Mouse (Mus musculus) embryonic fibroblast, embryonic 13.5 days (primary cell): Measurements from ENCODE around the gene Tmem63b. TPM values are rescaled to one million over a fixed set of nuclear protein-coding genes. Genes with fewer than 3 reads are reported as not detected.

Source experiments
- H3K27ac ChIP-seq: 2 replicates; pipeline ENCODE4 v1.5.1; 2012; ENCODE audit warnings: low read length, control low read depth, inconsistent platforms; ENCODE audit not compliant: insufficient read depth
- H3K4me1 ChIP-seq: 2 replicates; pipeline ENCODE4 v1.6.1; 2011; ENCODE audit warnings: low read length; ENCODE audit not compliant: control insufficient read depth, insufficient read depth
- H3K4me3 ChIP-seq: 2 replicates; pipeline ENCODE4 v1.5.1; 2011; ENCODE audit warnings: mild to moderate bottlenecking, control low read depth, low read length; ENCODE audit not compliant: insufficient read depth
- CTCF ChIP-seq: IDR thresholded peaks from 2 replicates; pipeline ENCODE4 v1.5.1; 2011; ENCODE audit warnings: mild to moderate bottlenecking, control low read depth, low read length, moderate library complexity, borderline replicate concordance; ENCODE audit not compliant: insufficient read depth
- POLR2A ChIP-seq: IDR thresholded peaks from 2 replicates; pipeline ENCODE4 v1.6.1; 2011; ENCODE audit warnings: low read depth, mild to moderate bottlenecking, control low read depth, low read length, moderate library complexity
- polyA plus RNA-seq: library from polyadenylated mRNA; stranded (reverse); fragments of >200 nt; gene quantifications from 2 replicates; pipeline ENCODE4 v1.2.4, GENCODE M21; 2011; ENCODE audit warnings: low read depth; ENCODE audit not compliant: missing spikeins, insufficient read length

The Tmem63b gene
- polyA plus RNA-seq, 1 experiment = 42.8 TPM

DNA sequence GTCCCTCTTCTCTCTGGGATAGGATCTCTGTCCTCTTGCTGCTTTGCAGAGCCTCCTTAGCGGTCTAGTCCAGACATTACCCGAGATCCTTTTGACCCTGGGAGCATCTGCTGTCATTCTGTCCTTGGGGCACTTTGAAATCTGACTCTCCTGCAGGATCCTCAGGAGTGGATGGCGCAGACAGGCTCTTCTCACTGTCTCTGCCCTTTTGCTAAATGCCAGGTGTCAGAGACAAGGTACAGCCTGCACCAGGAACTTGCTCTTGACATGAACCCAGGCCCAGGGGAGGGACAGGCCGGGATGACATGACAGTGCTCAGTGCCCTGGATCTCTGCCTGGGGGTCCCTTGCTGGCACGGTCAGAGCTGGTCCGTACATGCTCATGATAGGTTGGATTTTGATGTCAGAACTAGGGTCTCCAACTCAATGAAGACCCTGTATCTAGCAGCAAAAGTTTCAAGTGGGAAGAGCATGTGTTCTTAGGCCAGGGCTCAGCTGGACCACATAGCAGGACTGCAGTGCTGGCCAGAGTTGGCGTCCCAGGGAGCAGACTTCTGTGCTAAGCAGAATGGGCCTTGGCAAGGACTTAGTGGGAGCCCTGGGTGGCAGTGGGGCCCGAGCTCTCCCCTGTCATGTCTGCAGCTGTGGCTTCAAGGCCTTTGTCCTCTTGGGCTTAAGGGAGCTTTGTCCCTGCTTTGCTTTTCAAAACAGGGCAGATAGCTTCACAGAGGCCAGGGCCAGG lies 41.4 kb upstream of the Tmem63b start:
- H3K27ac ChIP-seq = no peak overlapping the region
- H3K4me1 ChIP-seq = no peaks in the 10 kb centered on the region

DNA sequence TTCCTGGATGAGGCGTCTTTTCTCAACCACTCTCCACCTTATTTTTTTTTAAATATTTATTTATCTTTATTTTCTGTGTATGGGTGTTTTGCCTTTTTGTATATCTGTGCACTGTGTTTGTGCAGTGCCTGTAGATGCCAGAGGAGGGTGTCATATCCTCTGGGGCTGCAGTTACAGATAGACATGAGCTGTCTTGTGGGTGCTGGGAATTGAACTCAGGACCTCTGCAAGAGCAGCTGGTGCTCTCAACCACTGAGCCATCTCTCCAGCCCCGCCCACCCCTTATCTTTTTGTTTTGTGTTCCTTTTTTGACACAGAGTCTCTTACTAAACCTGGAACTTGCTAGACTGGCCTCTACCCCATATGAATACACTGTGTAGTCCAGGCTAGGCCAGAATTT lies 40.8 kb upstream of the Tmem63b start:
- no peak overlapping the region for H3K27ac ChIP-seq
- no peak overlapping the region for H3K4me3 ChIP-seq
- no peak for TF ChIP-seq POLR2A
- TF ChIP-seq CTCF = no peak
- no peaks in the 10 kb centered on the region for H3K4me1 ChIP-seq

More for the DNA sequence above, 41.4 kb upstream of the Tmem63b start:
- H3K4me3 ChIP-seq = no peak overlapping the region
- TF ChIP-seq POLR2A (no peak), CTCF (no peak)

DNA sequence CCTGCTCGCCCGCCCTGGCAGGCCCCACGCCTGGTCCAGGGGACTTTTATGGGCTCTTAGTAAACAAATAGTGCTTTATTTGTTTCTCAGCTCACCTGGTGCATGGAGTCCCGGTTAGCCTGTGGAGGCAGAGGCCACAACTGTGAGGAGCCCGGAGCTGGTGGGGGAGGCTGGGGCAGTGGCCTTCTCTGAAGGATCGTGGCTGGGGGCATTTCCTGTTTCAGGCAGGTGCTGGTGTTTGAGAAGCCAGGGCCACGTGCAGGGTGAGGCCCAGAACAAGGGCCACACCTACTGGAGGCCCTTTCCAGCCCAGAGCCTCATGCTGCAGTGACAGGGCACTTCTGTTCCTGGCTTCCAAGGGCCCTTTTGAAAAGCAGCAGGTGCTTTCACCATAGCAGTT lies 39.5 kb upstream of the Tmem63b start:
- no peak for TF ChIP-seq POLR2A
- no peak for TF ChIP-seq CTCF
- no peak overlapping the region for H3K27ac ChIP-seq
- H3K4me3 ChIP-seq = no peak overlapping the region
- no peaks in the 10 kb centered on the region for H3K4me1 ChIP-seq

DNA sequence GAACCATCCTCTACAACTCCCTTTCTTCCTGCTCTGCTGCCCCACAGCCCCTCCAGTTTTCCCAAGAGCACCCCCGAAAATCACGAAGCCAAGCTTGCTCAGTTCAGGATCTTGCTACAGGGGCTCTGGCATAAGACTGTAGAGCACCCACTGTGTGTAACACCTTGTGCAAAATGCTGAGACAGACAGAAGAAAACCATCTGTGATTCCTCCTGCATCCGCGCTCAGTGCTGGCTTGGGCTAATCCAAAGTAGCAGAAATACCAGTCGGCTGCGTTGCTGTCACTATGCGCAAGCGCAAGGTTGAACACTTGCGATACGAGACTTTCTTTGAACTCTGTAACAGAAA lies 37.8 kb upstream of the Tmem63b start:
- Histone ChIP-seq H3K4me3 (no peak overlapping the region), H3K27ac (no peak overlapping the region)
- no peak for TF ChIP-seq POLR2A
- no peak for TF ChIP-seq CTCF

DNA sequence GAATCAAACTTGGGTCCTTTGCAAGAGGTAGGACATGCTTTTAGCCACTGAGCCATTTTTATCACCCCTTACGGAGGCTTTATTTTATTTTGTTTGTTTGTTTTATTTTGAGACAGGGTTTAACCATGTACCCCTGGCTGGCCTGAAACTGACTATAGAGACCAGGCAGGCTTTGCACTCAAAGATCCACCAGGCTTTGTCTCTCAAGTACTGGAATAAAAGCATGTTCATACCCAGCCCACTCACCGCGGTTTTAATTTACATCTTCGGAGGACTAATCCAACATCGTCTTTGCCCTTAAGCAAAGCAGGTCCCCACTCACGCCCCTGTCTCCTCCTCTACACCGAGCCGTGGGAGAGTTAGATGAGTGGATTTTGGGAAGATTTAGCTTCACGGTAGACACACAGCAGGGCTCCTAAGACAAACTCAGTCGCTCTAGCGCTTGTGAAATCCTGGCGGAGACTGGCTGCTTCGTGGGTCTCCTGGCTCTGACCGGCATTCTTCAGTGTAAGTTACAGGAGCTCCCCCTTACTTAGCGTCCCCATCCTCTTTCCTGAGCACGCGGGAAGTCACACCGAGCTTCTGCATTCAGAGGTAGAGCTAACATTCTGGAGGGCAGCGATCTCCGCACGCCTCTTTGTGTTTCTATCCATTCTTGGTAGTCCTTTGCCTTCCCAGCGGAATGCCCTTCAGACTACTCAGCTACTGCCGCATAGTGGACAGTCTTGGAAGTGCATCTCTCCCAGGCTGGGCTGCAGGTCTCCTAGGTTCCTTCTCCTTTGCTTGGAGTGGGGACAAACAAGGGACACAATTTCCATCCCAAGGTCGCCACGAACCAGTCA lies 37.2 kb upstream of the Tmem63b start:
- H3K4me1 ChIP-seq = no peaks in the 10 kb centered on the region

More for the DNA sequence above, 37.8 kb upstream of the Tmem63b start:
- no peaks in the 10 kb centered on the region for H3K4me1 ChIP-seq

DNA sequence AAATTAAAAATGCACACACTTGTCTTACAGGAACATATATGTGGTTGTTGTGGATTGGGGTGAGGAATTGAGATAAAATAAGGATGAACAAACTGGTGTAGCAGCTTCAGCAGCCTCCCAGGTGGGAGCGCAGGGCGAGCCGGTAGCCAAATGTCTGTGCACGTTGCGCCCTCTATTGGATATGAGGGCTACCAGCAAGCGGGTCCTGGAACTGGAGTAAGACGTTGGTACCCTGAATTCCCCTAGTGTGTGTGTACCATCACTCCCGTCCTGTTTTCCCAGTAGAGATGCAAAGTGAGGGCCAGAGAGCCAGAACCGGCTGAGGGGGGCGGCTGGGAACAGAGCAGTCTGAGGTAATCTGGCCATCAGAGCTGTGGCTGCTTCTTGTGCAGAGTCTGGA lies 31.6 kb upstream of the Tmem63b start:
- no peak overlapping the region for H3K27ac ChIP-seq
- no peak overlapping the region for H3K4me3 ChIP-seq
- TF ChIP-seq CTCF (peak; percentile 91), POLR2A (no peak)
- no peaks in the 10 kb centered on the region for H3K4me1 ChIP-seq

More for the DNA sequence above, 37.2 kb upstream of the Tmem63b start:
- H3K4me3 ChIP-seq = peak overlapping the region; percentile 36
- H3K27ac ChIP-seq = no peak overlapping the region
- no peak for TF ChIP-seq POLR2A
- peak; percentile 84; the same call in 1 of the 2 replicates for TF ChIP-seq CTCF

DNA sequence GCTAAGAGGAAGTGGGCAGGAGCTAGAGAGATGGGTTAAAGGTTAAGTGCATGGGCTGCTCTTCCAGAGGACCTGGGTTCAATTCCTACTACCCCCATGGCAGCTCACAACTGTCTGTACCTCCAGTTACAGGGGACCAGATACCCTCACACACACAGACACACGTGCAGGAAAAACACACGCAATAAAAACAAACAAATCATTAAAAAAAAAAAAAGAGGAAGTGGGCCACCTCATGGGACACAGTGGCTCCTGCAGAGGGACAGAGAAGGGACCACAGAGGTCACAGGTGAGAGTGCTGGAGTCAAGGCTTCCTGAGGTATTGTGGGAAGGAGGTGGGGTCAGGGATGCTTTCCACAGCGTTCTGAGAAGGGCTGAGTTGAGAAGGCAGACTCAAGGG lies 24.8 kb upstream of the Tmem63b start:
- no peak overlapping the region for H3K27ac ChIP-seq
- H3K4me1 ChIP-seq = no peaks in the 10 kb centered on the region
- H3K4me3 ChIP-seq = no peak overlapping the region
- TF ChIP-seq CTCF (no peak), POLR2A (no peak)

DNA sequence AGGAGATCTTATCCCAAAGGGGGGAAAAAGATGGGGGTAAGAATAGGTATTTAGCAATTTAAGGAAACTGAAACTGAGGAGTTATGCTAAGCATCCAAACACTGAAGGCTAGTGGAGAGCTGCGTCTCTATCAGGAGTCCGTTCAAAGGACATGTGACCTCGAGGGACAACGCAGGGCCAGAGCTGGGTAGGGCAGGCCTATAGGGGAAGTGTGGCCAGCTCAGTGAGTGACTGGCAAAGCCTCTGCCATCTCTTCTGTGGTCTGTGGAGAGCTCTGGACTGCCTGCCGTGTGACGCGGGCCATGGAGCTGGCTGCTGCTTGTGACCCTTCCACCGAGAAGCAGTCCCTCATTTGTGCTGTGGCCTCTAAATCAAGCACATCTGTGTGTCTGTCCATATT lies 23.7 kb upstream of the Tmem63b start:
- Histone ChIP-seq H3K4me1 (no peaks in the 10 kb centered on the region), H3K27ac (no peak overlapping the region), H3K4me3 (no peak overlapping the region)
- TF ChIP-seq POLR2A = no peak
- TF ChIP-seq CTCF = no peak

DNA sequence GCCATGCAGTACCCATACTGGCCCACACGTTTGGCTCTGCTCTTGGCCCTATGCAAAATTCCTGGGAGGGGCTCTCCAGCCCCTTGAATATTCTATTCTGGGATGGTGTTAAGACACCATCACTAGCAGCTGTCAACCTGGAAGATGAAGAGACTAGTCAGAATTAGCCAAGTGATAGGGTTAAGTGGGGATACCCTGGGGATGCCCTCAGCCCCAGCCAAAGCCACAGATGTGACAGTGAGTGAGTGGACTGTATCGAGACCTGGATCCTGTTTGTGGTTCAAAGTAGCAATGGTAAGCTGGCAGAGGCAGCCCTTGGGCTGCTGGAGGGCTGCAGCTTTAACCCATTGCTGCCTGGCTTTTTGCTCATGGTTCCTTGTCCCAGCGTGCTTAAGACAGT lies 23.1 kb upstream of the Tmem63b start:
- TF ChIP-seq CTCF (no peak), POLR2A (no peak)
- H3K4me3 ChIP-seq = no peak overlapping the region
- no peak overlapping the region for H3K27ac ChIP-seq
- H3K4me1 ChIP-seq = no peaks in the 10 kb centered on the region

DNA sequence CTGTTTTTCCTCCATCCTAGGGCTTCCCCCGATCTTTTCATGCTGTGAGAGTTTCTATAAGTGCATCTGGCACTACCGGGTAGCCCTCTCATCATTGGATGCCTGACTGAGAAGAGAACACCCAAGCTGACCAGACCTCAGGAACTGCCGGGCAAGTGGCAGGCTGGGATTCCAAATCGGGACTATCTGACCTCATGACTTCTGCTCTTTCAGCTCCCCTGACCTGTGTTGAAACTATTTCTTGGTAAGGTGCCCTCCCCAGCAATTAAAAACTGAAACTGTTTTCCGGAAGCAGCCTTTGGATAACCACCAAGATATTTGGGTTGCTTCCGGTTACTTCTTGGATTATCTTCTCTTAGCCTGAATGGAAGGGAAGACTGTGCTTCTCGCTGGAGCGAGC lies 21.5 kb upstream of the Tmem63b start:
- no peak overlapping the region for H3K27ac ChIP-seq
- H3K4me1 ChIP-seq = no peaks in the 10 kb centered on the region
- TF ChIP-seq POLR2A (no peak), CTCF (no peak)
- H3K4me3 ChIP-seq = no peak overlapping the region
